Mouse (Mus musculus) kidney, postnatal 10 days (tissue): ENCODE data around the gene Zfp747.

Experiments used
- DNase-seq: peaks from one replicate; pipeline ENCODE4 v3.0.0; 2021; ENCODE audit warnings: mixed read lengths

Gene Zfp747

DNA sequence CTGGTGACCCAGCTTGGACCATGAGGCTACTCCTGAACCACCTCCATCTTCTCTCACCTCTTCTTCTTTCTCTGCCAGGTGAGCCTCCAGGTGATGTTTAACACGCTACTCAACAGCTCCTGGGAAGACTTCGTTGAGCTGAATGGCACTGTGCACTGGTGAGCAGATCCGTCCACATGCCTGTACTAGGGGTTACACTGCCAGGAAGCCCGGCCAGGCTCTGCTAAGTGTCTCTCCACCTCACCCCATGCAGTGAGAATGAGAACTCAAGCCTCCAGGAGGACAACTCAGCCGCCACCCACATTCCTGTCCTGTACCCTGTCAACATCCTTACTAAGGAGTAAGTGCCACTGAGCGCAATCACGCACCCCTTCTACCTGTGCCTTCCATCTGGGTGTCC is 50.9 kb downstream of the Zfp747 start:
- no peak for DNase-seq
